Mouse (Mus musculus): ENCODE measurements around the gene 1110008P14Rik. TPM values are rescaled to one million over a fixed set of nuclear protein-coding genes. Genes with fewer than 3 reads are reported as not detected.

Gene 1110008P14Rik
- polyA plus RNA-seq, 2 experiments: 51.3 to 66.9 TPM

DNA sequence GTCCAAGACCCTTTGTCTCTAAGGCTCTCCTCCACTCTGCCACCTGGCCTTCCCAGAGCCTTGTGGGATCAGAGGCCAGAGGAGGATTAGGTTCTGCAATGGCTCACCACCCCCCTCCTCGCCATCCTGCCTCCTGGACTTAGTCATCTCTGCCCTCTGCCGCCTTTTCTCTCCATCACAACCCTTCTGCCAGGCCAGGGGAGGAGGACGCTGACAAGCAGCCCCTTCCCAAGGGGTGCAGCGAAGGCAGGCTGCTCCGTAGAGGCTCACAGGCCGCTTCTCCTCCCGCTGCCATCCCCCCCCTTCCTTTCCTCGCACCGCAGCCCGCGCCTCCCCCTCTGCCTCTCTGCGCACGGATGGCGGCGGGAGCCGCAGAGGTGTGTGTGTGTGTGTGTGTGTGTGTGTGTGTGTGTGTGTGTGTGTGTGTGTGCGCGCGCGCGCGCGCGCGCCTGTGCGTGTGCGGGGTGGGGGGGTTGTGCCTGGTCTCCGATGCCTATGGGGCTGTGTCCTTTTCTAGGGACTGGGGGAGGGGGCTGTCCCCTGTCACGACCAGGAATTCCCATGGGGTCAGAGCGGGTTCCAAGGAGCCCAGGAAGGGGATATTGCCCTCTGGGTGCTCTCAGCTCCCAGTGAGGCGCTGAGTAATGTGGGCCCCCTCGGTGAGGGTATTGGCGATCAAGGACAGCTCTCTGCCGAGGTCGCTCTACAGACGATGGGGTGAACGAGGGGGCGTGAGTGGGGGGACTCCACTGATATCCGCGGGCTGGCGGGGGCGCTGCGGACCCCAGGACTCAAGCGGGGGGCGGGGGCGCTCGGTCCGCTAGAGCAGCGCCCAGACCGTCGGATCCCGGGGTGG is 29.4 kb downstream of the 1110008P14Rik start, which contains the start of gene Ciz1:
Gene Ciz1, plus strand, starts transcription at position 177 of the 856 bp plus-strand sequence.
- peak within 1 kb of the TSS; percentile 79 for H3K4me2 ChIP-seq (replicated peaks; ENCODE audit: low read depth, low read length, severe bottlenecking)
- no peak for TF ChIP-seq POLR2A (IDR thresholded peaks at IDR 0.05; ENCODE audit: borderline replicate concordance, extremely low read depth, insufficient read depth, insufficient read length)
- H3K36me3 ChIP-seq (ENCODE audit: control insufficient read depth, insufficient read depth, low read length): peaks cover 17% of the 10 kb centered on the region
- peak within 1 kb of the TSS; percentile 84 for H3K9ac ChIP-seq (ENCODE audit: low read depth, low read length, severe bottlenecking)
- peaks cover 16% of the 10 kb centered on the region; the same call in 1 of the 2 replicates for H3K4me1 ChIP-seq (ENCODE audit: control insufficient read depth, insufficient read depth, low read length)
- WGBS: under 1% methylated on average over 33 of the region's 52 CpGs
- ATAC-seq (ENCODE audit: low FRiP score, low read depth) (peak; percentile 53), DNase-seq (ENCODE audit: low spot score) (peak; percentile 21)
- H3K4me3 ChIP-seq (replicated peaks; ENCODE audit: low read length): peak within 1 kb of the TSS; percentile 80
- H3K27ac ChIP-seq (replicated peaks; ENCODE audit: low read depth, low read length): peak within 1 kb of the TSS; percentile 91
- H3K9me3 ChIP-seq (ENCODE audit: control insufficient read depth, low read length): no peaks in the 10 kb centered on the region
- H3K27me3 ChIP-seq (ENCODE audit: control insufficient read depth, insufficient read depth, low read length): no peaks in the 10 kb centered on the region

- Histone ChIP-seq H3K4me1 (ENCODE audit: control insufficient read depth, insufficient read depth, low read length) (peaks cover 16% of the 10 kb centered on the region; the same call in 1 of the 2 replicates), H3K9me3 (ENCODE audit: control insufficient read depth, low read length) (no peaks in the 10 kb centered on the region), H3K36me3 (ENCODE audit: control insufficient read depth, insufficient read depth, low read length) (peaks cover 22% of the 10 kb centered on the region), H3K9ac (ENCODE audit: low read depth, low read length, severe bottlenecking) (peak overlapping the region; percentile 84), H3K27ac (replicated peaks; ENCODE audit: low read depth, low read length) (peak overlapping the region; percentile 67; the same call in 1 of the 2 replicates), H3K4me3 (replicated peaks; ENCODE audit: low read length) (peak overlapping the region; percentile 80), H3K4me2 (replicated peaks; ENCODE audit: low read depth, low read length, severe bottlenecking) (peak overlapping the region; percentile 79), H3K27me3 (ENCODE audit: control insufficient read depth, insufficient read depth, low read length) (no peaks in the 10 kb centered on the region)
- ATAC-seq (ENCODE audit: low FRiP score, low read depth) (no peak), DNase-seq (ENCODE audit: low spot score) (no peak)
- WGBS: 42% methylated on average over 9 of the region's 9 CpGs
- no peak for TF ChIP-seq POLR2A (IDR thresholded peaks at IDR 0.05; ENCODE audit: borderline replicate concordance, extremely low read depth, insufficient read depth, insufficient read length)
Measured at GRCm38 (mm10) chr2:32351471-32351961, 30.2 kb downstream of the 1110008P14Rik start.

- Histone ChIP-seq H3K27me3 (ENCODE audit: control insufficient read depth, insufficient read depth, low read length) (no peaks in the 10 kb centered on the region), H3K9me3 (ENCODE audit: control insufficient read depth, low read length) (no peaks in the 10 kb centered on the region), H3K27ac (replicated peaks; ENCODE audit: low read depth, low read length) (no peak overlapping the region), H3K36me3 (ENCODE audit: control insufficient read depth, insufficient read depth, low read length) (peaks cover 23% of the 10 kb centered on the region), H3K4me1 (ENCODE audit: control insufficient read depth, insufficient read depth, low read length) (peaks cover 16% of the 10 kb centered on the region; the same call in 1 of the 2 replicates), H3K9ac (ENCODE audit: low read depth, low read length, severe bottlenecking) (no peak overlapping the region), H3K4me2 (replicated peaks; ENCODE audit: low read depth, low read length, severe bottlenecking) (no peak overlapping the region), H3K4me3 (replicated peaks; ENCODE audit: low read length) (no peak overlapping the region)
- TF ChIP-seq POLR2A (IDR thresholded peaks at IDR 0.05; ENCODE audit: borderline replicate concordance, extremely low read depth, insufficient read depth, insufficient read length): no peak
- WGBS: 52% methylated on average over 13 of the region's 13 CpGs
- DNase-seq (ENCODE audit: low spot score) (no peak), ATAC-seq (ENCODE audit: low FRiP score, low read depth) (no peak)
Measured at GRCm38 (mm10) chr2:32350471-32351051, 31.2 kb downstream of the 1110008P14Rik start.

DNA sequence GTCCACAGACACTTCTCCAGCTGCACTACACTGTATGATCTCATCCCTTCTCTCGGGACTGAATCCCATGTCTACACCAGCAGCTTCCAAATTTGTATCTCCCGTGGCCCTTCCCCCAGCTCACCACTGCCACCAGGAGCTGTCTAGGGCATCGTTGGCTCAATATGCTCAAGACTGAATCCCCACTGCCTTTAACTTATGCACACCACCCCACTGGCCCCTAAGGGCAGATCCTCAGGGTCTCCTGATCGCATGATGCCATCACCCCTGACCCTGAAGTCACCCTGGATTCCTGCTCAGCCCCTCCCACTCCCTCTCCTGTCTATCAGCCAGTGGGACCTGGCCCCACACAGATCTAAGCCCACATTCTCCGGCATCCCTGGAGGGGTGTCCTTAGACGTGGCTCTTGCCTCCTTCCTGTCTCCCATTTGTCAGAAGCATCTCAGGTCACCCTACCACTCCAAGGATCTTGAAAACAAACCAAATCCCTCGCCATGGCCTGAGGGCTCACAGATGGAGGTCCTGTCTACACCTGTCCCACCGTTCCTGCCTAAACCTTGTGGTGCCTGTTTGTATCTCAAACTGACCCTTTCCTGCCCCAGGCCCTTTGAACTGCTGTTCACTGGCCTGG is 32.0 kb downstream of the 1110008P14Rik start:
- Histone ChIP-seq H3K4me3 (replicated peaks; ENCODE audit: low read length) (no peak overlapping the region), H3K9ac (ENCODE audit: low read depth, low read length, severe bottlenecking) (no peak overlapping the region), H3K36me3 (ENCODE audit: control insufficient read depth, insufficient read depth, low read length) (peaks cover 23% of the 10 kb centered on the region), H3K27me3 (ENCODE audit: control insufficient read depth, insufficient read depth, low read length) (no peaks in the 10 kb centered on the region), H3K4me2 (replicated peaks; ENCODE audit: low read depth, low read length, severe bottlenecking) (no peak overlapping the region), H3K27ac (replicated peaks; ENCODE audit: low read depth, low read length) (no peak overlapping the region), H3K4me1 (ENCODE audit: control insufficient read depth, insufficient read depth, low read length) (peaks cover 16% of the 10 kb centered on the region; the same call in 1 of the 2 replicates), H3K9me3 (ENCODE audit: control insufficient read depth, low read length) (no peaks in the 10 kb centered on the region)
- no peak for TF ChIP-seq POLR2A (IDR thresholded peaks at IDR 0.05; ENCODE audit: borderline replicate concordance, extremely low read depth, insufficient read depth, insufficient read length)
- 62% methylated on average over 8 of the region's 8 CpGs for WGBS
- ATAC-seq (ENCODE audit: low FRiP score, low read depth): no peak
- DNase-seq (ENCODE audit: low spot score): no peak

GRCm38 (mm10) chr2:32348311-32348710 is 33.4 kb downstream of the 1110008P14Rik start:
- H3K27ac ChIP-seq (replicated peaks; ENCODE audit: low read depth, low read length): no peak overlapping the region
- H3K27me3 ChIP-seq (ENCODE audit: control insufficient read depth, insufficient read depth, low read length): no peaks in the 10 kb centered on the region
- DNase-seq (ENCODE audit: low spot score) (no peak), ATAC-seq (ENCODE audit: low FRiP score, low read depth) (no peak)
- no peak overlapping the region for H3K9ac ChIP-seq (ENCODE audit: low read depth, low read length, severe bottlenecking)
- no peak overlapping the region for H3K4me3 ChIP-seq (replicated peaks; ENCODE audit: low read length)
- peaks cover 31% of the 10 kb centered on the region for H3K36me3 ChIP-seq (ENCODE audit: control insufficient read depth, insufficient read depth, low read length)
- H3K9me3 ChIP-seq (ENCODE audit: control insufficient read depth, low read length): no peaks in the 10 kb centered on the region
- peaks cover 16% of the 10 kb centered on the region; the same call in 1 of the 2 replicates for H3K4me1 ChIP-seq (ENCODE audit: control insufficient read depth, insufficient read depth, low read length)
- no peak overlapping the region for H3K4me2 ChIP-seq (replicated peaks; ENCODE audit: low read depth, low read length, severe bottlenecking)
- TF ChIP-seq POLR2A (IDR thresholded peaks at IDR 0.05; ENCODE audit: borderline replicate concordance, extremely low read depth, insufficient read depth, insufficient read length): no peak
- WGBS: 75% methylated on average over 11 of the region's 11 CpGs

Data from limb, embryonic 14.5 days (tissue).